Mouse (Mus musculus) heart, embryonic 11.5 days (tissue): Measurements from ENCODE around the gene Orc2. TPM values are rescaled to one million over a fixed set of nuclear protein-coding genes. Genes with fewer than 3 reads are reported as not detected.

ENCODE experiments used
- ATAC-seq: fragments of 200-750 bp; cut with Nextera tagmentation; replicated peaks from 2 replicates; pipeline ENCODE4 v1.8.0; 2017; ENCODE audit warnings: moderate library complexity; ENCODE audit not compliant: insufficient number of reproducible peaks, low FRiP score, low TSS enrichment
- H3K27ac ChIP-seq: fragments of 300-500 bp; sonication (generic); 2 replicates; pipeline ENCODE4 v1.5.1; 2014; ENCODE audit warnings: mild to moderate bottlenecking, low read depth, low read length
- H3K27me3 ChIP-seq: fragments of 300-500 bp; sonication (generic); 2 replicates; pipeline ENCODE4 v1.6.1; 2014; ENCODE audit warnings: mild to moderate bottlenecking, low read length, mixed read lengths; ENCODE audit not compliant: control insufficient read depth, insufficient read depth
- H3K36me3 ChIP-seq: fragments of 300-500 bp; sonication (generic); 2 replicates; pipeline ENCODE4 v1.6.1; 2014; ENCODE audit warnings: mild to moderate bottlenecking, low read length, moderate library complexity, mixed read lengths; ENCODE audit not compliant: control insufficient read depth, insufficient read depth
- H3K4me1 ChIP-seq: fragments of 300-500 bp; sonication (generic); 2 replicates; pipeline ENCODE4 v1.6.1; 2014; ENCODE audit warnings: low read length; ENCODE audit not compliant: control insufficient read depth, insufficient read depth
- H3K4me2 ChIP-seq: fragments of 300-500 bp; sonication (generic); 2 replicates; pipeline ENCODE4 v1.6.1; 2014; ENCODE audit warnings: mild to moderate bottlenecking, moderate library complexity
- H3K4me3 ChIP-seq: fragments of 300-500 bp; sonication (generic); 2 replicates; pipeline ENCODE4 v1.5.1; 2014; ENCODE audit warnings: low read depth, low read length
- H3K9ac ChIP-seq: fragments of 300-500 bp; sonication (generic); 2 replicates; pipeline ENCODE4 v1.6.1; 2014; ENCODE audit warnings: mild to moderate bottlenecking, low read depth, low read length, moderate library complexity
- H3K9me3 ChIP-seq: fragments of 300-500 bp; sonication (generic); replicated peaks from 2 replicates; pipeline ENCODE4 v1.6.1; 2016; ENCODE audit warnings: low read length; ENCODE audit not compliant: control insufficient read depth
- WGBS: fragments of 180-500 bp; shearing (Covaris S2); extraction: QIAGEN DNeasy Blood & Tissue Kit; methylation state at CpG from one replicate; pipeline ENCODE4 v1.1.7; 2014; ENCODE audit not compliant: insufficient replicate concordance; 5-methylcytosine and 5-hydroxymethylcytosine counted together
- polyA plus RNA-seq: library from polyadenylated mRNA; unstranded; fragments of >200 nt; fragmentation: Nextera tagmentation; extraction: Ambion mirVana; gene quantifications from 2 replicates; pipeline ENCODE4 v1.2.1, GENCODE M21; 2014

The Orc2 gene
- polyA plus RNA-seq, 1 experiment from 2014 or later: 26.7 TPM

GRCm38 (mm10) chr1:58482647-58483046 is 22.3 kb downstream of the Orc2 start:
- ATAC-seq: no peak
- Histone ChIP-seq H3K4me3 (no peak overlapping the region), H3K27me3 (no peaks in the 10 kb centered on the region), H3K27ac (no peak overlapping the region), H3K9me3 (no peaks in the 10 kb centered on the region), H3K9ac (no peak overlapping the region), H3K36me3 (peaks cover 20% of the 10 kb centered on the region), H3K4me2 (no peak overlapping the region), H3K4me1 (no peaks in the 10 kb centered on the region)
- 93% methylated on average over 4 of the region's 4 CpGs for WGBS

GRCm38 (mm10) chr1:58475662-58476061 is 29.2 kb downstream of the Orc2 start:
- no peaks in the 10 kb centered on the region for H3K27me3 ChIP-seq
- no peak overlapping the region for H3K4me3 ChIP-seq
- H3K9ac ChIP-seq: no peak overlapping the region
- WGBS: 92% methylated on average over 8 of the region's 8 CpGs
- ATAC-seq: no peak
- H3K9me3 ChIP-seq: no peaks in the 10 kb centered on the region
- H3K4me2 ChIP-seq: no peak overlapping the region
- no peaks in the 10 kb centered on the region for H3K4me1 ChIP-seq
- peaks cover 33% of the 10 kb centered on the region for H3K36me3 ChIP-seq
- no peak overlapping the region for H3K27ac ChIP-seq

GRCm38 (mm10) chr1:58465561-58465960 is 39.3 kb downstream of the Orc2 start:
- H3K36me3 ChIP-seq: peaks cover 27% of the 10 kb centered on the region
- ATAC-seq: no peak
- WGBS: 94% methylated on average over 4 of the region's 4 CpGs

GRCm38 (mm10) chr1:58465042-58465441 is 39.9 kb downstream of the Orc2 start:
- Histone ChIP-seq H3K4me2 (no peak overlapping the region), H3K9ac (no peak overlapping the region), H3K4me3 (no peak overlapping the region), H3K36me3 (peaks cover 27% of the 10 kb centered on the region), H3K27ac (no peak overlapping the region), H3K9me3 (no peaks in the 10 kb centered on the region), H3K27me3 (no peaks in the 10 kb centered on the region), H3K4me1 (no peaks in the 10 kb centered on the region)
- 91% methylated on average over 4 of the region's 4 CpGs for WGBS
- ATAC-seq: no peak

More at GRCm38 (mm10) chr1:58465561-58465960, 39.3 kb downstream of the Orc2 start:
- no peak overlapping the region for H3K4me2 ChIP-seq
- no peaks in the 10 kb centered on the region for H3K4me1 ChIP-seq
- no peak overlapping the region for H3K9ac ChIP-seq
- H3K27ac ChIP-seq: no peak overlapping the region
- H3K27me3 ChIP-seq: no peaks in the 10 kb centered on the region
- no peaks in the 10 kb centered on the region for H3K9me3 ChIP-seq
- H3K4me3 ChIP-seq: no peak overlapping the region

- H3K9me3 ChIP-seq: no peaks in the 10 kb centered on the region
- no peak overlapping the region for H3K9ac ChIP-seq
- no peak overlapping the region for H3K27ac ChIP-seq
- H3K4me1 ChIP-seq: no peaks in the 10 kb centered on the region
- no peak overlapping the region for H3K4me3 ChIP-seq
- peaks cover 19% of the 10 kb centered on the region for H3K36me3 ChIP-seq
- WGBS: 92% methylated on average over 2 of the region's 2 CpGs
- no peak for ATAC-seq
- H3K4me2 ChIP-seq: no peak overlapping the region
- H3K27me3 ChIP-seq: no peaks in the 10 kb centered on the region
Observed at GRCm38 (mm10) chr1:58463935-58464334, 41.0 kb downstream of the Orc2 start.

GRCm38 (mm10) chr1:58460566-58460965 is 44.3 kb downstream of the Orc2 start:
- WGBS: 88% methylated on average over 3 of the region's 3 CpGs

GRCm38 (mm10) chr1:58458867-58459266 is 46.0 kb downstream of the Orc2 start:
- H3K27me3 ChIP-seq: no peaks in the 10 kb centered on the region
- H3K9me3 ChIP-seq: no peaks in the 10 kb centered on the region
- no peak overlapping the region for H3K9ac ChIP-seq
- H3K36me3 ChIP-seq: peaks cover 14% of the 10 kb centered on the region
- no peak for ATAC-seq
- H3K4me3 ChIP-seq: no peak overlapping the region
- no peaks in the 10 kb centered on the region for H3K4me1 ChIP-seq
- no peak overlapping the region for H3K4me2 ChIP-seq
- 63% methylated on average over 2 of the region's 2 CpGs for WGBS
- H3K27ac ChIP-seq: no peak overlapping the region

More at GRCm38 (mm10) chr1:58460566-58460965, 44.3 kb downstream of the Orc2 start:
- H3K4me2 ChIP-seq: no peak overlapping the region
- no peak overlapping the region for H3K4me3 ChIP-seq
- no peak overlapping the region for H3K9ac ChIP-seq
- H3K27ac ChIP-seq: no peak overlapping the region
- H3K9me3 ChIP-seq: no peaks in the 10 kb centered on the region
- no peaks in the 10 kb centered on the region for H3K27me3 ChIP-seq
- ATAC-seq: no peak
- peaks cover 19% of the 10 kb centered on the region for H3K36me3 ChIP-seq
- no peaks in the 10 kb centered on the region for H3K4me1 ChIP-seq

- H3K9ac ChIP-seq: no peak overlapping the region
- H3K27ac ChIP-seq: no peak overlapping the region
- 89% methylated on average over 5 of the region's 5 CpGs for whole genome bisulfite sequencing
- H3K36me3 ChIP-seq: peaks cover 16% of the 10 kb centered on the region
- H3K4me1 ChIP-seq: no peaks in the 10 kb centered on the region
- H3K4me2 ChIP-seq: no peak overlapping the region
- no peaks in the 10 kb centered on the region for H3K9me3 ChIP-seq
- no peaks in the 10 kb centered on the region for H3K27me3 ChIP-seq
- no peak for ATAC-seq
- no peak overlapping the region for H3K4me3 ChIP-seq
Observed at GRCm38 (mm10) chr1:58458175-58458574, 46.7 kb downstream of the Orc2 start.

GRCm38 (mm10) chr1:58454316-58454715 is 50.6 kb downstream of the Orc2 start:
- ATAC-seq: no peak
- no peak overlapping the region for H3K4me3 ChIP-seq
- no peak overlapping the region for H3K9ac ChIP-seq
- 90% methylated on average over 6 of the region's 6 CpGs for WGBS
- no peak overlapping the region for H3K4me2 ChIP-seq
- no peaks in the 10 kb centered on the region for H3K27me3 ChIP-seq
- H3K9me3 ChIP-seq: no peaks in the 10 kb centered on the region
- H3K36me3 ChIP-seq: peaks cover 18% of the 10 kb centered on the region
- H3K27ac ChIP-seq: no peak overlapping the region
- no peaks in the 10 kb centered on the region for H3K4me1 ChIP-seq
